Comparison of ENCODE assay signal across 8 mouse cellular contexts in genomic region chrX:13041630-13042129, GRCm38 (mm10). TPM values are rescaled to one million over a fixed set of nuclear protein-coding genes. Genes with fewer than 3 reads are reported as not detected.
DNase-seq lines count a peak whose midpoint lies in the region; ATAC-seq and TF ChIP-seq lines count a peak whose summit lies in the region.

No protein-coding gene starts in this region.

- POLR2A ChIA-PET in Patski (lab: Charles Lee) = no interaction called here

- no peaks in the 10 kb centered on the region for H3K4me1 ChIP-seq in hindbrain, embryonic 13.5 days (replicated peaks)

- peak overlapping the region; percentile 90 for H3K27ac ChIP-seq in hindbrain, embryonic 13.5 days

- no peaks in the 10 kb centered on the region for H3K9me3 ChIP-seq in hindbrain, embryonic 13.5 days

- peak; percentile 96 for ATAC-seq in Patski
- ATAC-seq in hindbrain, embryonic 13.5 days (ENCODE audit: low FRiP score) = peak; percentile 99

- peak overlapping the region; percentile 46 for H3K4me3 ChIP-seq in hindbrain, embryonic 13.5 days

- no peak for TF ChIP-seq CTCF in Patski (IDR thresholded peaks at IDR 0.05)

- WGBS in hindbrain, embryonic 13.5 days = 10% methylated on average over 35 of the region's 35 CpGs

- H3K9ac ChIP-seq in hindbrain, embryonic 13.5 days = peak overlapping the region; percentile 71

- H3K27me3 ChIP-seq in Patski = peaks cover 3% of the 10 kb centered on the region
- H3K27me3 ChIP-seq in hindbrain, embryonic 13.5 days = peaks cover 11% of the 10 kb centered on the region; the same call in 1 of the 2 replicates

- in situ Hi-C loops in Patski (cut with MboI; ENCODE audit: low pct_unique_long_range_greater_than_20kb) = no loop called here

- peak overlapping the region; percentile 54 for H3K4me2 ChIP-seq in hindbrain, embryonic 13.5 days

- no peaks in the 10 kb centered on the region for H3K36me3 ChIP-seq in hindbrain, embryonic 13.5 days

- DNase-seq in Patski (ENCODE audit: low read depth, low spot score) = peak; percentile 79
- peak; percentile 89 to 94 for DNase-seq in cerebellum, postnatal 14 days
- peak; percentile 80 to 90 for DNase-seq in frontal cortex, postnatal 14 days (ENCODE audit: low spot score in 2 of 2)
- DNase-seq in layer of hippocampus, postnatal 25 days (ENCODE audit: extremely low spot score in 1 of 2, low spot score in 1 of 2) = peak; percentile 72 to 77
- peak; percentile 96 for DNase-seq in lung, postnatal 25 days (ENCODE audit: low spot score)
- peak; percentile 88 for DNase-seq in retina, embryonic 14.5 days (ENCODE audit: low spot score)
- peak; percentile 95 for DNase-seq in thymus, postnatal 4 days

- CTCF ChIA-PET in Patski (lab: Charles Lee) = interaction anchor here (0.9 to 1.4 kb wide), 2 partner anchors 28 to 30 kb away, joined by 3 read pairs; no protein-coding TSS in a partner anchor

RNA-seq across cellular contexts. Expression of gene Usp9x, which starts 29.6 kb away (rescaled TPM):
- polyA plus RNA-seq in Patski (2021) = 122 TPM
- 38.6 TPM in 2 replicates for polyA plus RNA-seq in hindbrain, embryonic 13.5 days (2015; fragmentation: Nextera tagmentation; extraction: Ambion mirVana)
- total RNA-seq in layer of hippocampus, postnatal 25 days (2021) = 100 to 1,000 TPM; 226 to 231 TPM

Comparison
In these comparisons a context has a peak if more than half of its experiments do, and no peak if none do; other contexts are left out.
1. Peak in every context shown above with its lines: DNase-seq, ATAC-seq, H3K4me3 ChIP-seq and H3K27ac ChIP-seq.